Mouse (Mus musculus) regulatory T cell (primary cell): ENCODE measurements around the gene Bcas1.

Source experiments
- in situ Hi-C: fragments of 300-600 bp; cut with MboI, MseI; formaldehyde crosslinking; loops from one replicate; pipeline ENCODE4 v1.15.1; 2025; ENCODE audit warnings: high pct_unique_total_duplicates

Bcas1 gene

DNA sequence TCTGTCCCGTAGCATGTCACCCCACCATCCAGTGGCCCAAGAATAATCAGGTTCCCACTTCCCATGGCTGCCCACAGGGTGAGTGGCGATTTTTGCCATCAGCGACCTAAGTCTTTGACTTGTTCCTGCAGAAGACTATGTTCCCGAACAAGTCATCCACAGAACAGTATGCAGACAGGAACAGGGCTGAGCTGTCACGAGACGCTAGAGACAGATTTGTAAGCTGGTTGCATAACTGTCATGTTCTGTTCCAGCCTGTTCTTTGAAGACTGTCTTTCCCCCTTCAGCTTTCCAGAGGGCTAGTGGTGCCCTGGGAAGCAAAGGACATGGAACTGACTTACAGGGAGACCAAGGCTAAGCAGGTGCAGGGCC lies 116.7 kb downstream of the Bcas1 start:
- in situ Hi-C loops = no loop called here

DNA sequence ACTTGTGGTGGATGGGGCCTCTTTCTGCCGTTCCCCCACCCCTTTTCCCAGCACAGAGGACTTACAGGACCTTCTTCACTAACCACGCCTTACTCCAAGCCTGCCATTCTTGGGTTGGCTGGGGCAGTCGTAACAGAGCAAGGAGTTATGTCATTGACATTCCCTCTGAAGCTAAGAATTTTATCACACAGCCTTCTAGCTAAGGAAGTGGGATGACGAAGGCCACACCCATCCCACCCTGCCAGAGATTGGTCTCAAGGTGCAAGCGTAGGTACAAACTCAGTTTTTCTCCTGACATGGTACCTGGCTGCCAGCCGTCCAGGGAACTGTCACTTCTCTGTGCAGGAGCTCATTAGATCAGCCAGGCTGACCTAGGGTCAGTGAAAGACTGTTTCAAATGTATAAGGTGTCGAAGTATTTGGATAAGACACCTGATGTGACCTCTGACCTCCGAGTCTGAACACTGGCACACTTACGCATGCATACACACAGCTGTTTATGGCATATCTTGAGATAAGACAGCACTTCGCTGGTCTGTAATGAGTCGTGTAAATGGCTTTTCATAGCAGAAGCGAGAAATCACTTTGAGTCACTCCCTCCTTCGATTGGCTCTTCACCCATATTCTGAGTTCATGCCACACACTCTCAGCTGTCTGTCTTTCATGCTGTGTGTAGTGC lies 117.2 kb downstream of the Bcas1 start:
- in situ Hi-C loops = no loop called here

- in situ Hi-C loops = no loop called here
These were observed 118.7 kb downstream of the Bcas1 start for GRCm38 (mm10) chr2:170308966-170309365.

DNA sequence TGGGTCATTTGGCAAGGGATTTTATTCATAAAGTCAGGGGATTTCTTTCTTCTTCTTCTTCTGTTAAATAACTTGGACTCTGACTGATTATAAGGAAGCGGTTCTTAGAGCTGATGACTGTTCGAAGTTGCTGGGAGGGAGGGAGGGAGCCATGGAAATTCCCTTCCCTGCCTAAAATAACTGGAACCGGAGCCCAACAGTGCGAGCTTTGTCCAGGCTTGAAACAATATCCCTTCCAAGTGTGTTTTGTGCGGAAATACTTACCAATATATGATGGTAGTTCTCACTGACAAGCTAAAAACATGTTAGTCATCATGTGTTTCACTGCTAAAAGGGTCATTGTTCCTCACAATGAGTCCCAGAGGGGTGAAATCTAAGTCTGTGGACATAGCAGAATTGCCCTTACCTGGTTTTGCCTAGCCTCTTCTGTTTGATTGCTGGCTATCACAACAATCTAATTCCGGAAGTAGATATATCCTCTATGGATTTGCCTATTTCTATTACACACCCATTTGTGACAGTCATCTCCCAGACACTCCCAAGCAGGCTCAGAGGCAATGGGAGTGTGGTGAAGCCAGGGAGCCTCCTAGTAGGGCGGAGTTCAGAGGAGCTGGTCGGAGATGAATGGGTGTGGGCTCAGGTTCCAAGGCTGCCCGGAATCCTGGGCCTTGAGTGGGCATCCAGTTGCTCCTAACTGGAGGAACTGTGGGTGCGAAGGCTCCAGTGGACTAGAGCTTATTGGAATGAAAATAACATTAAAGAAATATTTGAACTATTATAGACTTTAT lies 119.4 kb downstream of the Bcas1 start:
- in situ Hi-C loops = no loop called here

GRCm38 (mm10) chr2:170307589-170308021 lies 120.0 kb downstream of the Bcas1 start:
- in situ Hi-C loops = no loop called here

DNA sequence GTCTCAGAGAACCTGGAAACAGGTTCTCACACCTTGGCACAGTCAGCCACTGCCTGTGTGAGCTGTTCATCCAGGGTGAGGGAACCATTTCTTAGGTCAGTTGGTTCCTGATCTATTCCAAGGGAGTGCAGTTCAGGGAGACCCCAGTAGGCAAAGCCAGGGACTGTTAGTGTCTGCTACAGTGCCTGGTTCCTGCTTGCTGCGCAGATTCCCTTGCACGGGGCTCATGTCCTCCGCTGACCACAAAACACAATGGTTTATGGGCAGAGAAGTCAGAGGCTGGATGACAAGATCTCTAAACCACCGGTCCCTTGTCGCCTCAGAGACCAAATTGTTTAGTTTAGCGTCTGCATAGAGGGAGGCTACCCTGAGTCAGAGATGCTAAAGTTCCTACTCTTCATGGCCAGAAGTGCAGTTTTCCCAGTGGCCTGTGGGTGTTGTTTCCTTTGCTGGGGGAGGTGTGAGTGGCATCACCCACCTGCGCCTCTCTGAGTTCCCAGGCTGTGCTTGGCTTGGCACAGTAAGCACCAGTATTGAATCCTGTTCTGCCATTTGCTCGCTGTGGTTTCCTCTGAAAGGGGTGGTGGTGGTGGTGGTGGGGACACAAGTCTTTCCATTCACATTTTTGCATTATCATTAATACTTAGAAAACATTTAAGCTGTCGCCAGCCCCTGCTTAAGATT lies 120.9 kb downstream of the Bcas1 start:
- in situ Hi-C loops = no loop called here

DNA sequence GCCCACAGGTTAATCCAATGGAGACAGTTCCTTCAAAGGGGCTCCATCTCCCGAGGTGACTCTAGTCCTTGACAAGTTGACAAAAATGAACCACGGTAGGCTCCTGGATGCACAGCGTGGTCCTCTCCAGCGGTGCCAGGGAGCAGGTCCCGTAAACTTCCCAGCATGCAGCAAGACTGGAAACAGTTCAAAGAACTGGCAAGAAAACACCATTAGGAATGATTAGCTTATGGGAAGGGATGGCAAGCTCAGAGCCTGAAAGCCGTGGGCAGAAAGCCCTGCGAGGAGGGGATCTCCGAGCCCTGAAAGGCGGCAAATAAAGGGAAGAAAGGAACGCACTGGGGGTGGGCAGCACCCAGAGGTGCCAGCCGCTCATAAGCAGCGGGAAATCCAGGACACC lies 122.9 kb downstream of the Bcas1 start:
- in situ Hi-C loops = no loop called here

DNA sequence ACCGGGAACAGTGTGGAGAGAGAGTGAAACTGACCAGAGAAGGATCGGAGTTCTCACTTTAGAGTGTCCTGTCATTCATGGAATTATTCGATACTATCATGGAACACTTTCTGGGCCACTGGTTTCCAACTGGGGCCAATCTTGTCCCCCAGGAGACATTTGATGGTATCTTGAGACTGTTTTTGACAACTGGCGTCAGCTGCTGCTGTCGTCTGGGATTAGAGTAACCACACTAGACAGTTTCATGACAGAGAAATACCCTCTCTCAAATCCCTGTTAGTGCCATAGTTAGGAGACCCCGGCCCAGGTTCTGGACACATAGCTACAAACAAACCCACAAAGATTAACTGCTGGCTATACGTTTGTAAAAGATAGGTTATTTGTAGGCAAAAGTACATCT lies 124.0 kb downstream of the Bcas1 start:
- in situ Hi-C loops = no loop called here

DNA sequence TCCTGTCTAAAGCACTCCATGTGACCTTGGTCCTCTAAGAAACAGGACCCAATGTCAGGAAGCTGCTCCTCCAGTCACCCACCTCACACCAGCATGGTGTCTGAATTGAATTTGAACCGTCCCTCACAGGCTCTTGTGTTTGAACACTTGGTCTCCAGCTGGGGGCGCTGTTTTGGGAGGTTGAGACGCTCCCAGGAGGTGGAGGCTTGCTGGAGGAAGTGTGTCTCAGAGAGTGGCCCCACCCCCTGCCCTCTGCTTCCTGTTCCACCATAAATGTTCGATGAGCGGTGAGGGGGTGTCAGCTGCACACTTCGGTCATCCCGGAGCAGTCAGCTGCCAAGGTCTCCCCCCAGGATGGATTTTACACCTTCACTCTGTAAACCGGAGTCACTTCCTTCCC lies 124.8 kb downstream of the Bcas1 start:
- in situ Hi-C loops = no loop called here
